Mouse (Mus musculus) bone marrow macrophage, adult 2 months (primary cell): ENCODE results near the gene Iqcb1.

Experiments
- CTCF ChIP-seq: IDR thresholded peaks from 2 replicates; pipeline ENCODE4 v1.5.1; 2012; ENCODE audit warnings: low read depth, mild to moderate bottlenecking, low read length, moderate library complexity
- POLR2A ChIP-seq: IDR thresholded peaks from 2 replicates; pipeline ENCODE4 v1.6.1; 2012; ENCODE audit warnings: mild to moderate bottlenecking, low read depth, low read length, borderline replicate concordance

DNA sequence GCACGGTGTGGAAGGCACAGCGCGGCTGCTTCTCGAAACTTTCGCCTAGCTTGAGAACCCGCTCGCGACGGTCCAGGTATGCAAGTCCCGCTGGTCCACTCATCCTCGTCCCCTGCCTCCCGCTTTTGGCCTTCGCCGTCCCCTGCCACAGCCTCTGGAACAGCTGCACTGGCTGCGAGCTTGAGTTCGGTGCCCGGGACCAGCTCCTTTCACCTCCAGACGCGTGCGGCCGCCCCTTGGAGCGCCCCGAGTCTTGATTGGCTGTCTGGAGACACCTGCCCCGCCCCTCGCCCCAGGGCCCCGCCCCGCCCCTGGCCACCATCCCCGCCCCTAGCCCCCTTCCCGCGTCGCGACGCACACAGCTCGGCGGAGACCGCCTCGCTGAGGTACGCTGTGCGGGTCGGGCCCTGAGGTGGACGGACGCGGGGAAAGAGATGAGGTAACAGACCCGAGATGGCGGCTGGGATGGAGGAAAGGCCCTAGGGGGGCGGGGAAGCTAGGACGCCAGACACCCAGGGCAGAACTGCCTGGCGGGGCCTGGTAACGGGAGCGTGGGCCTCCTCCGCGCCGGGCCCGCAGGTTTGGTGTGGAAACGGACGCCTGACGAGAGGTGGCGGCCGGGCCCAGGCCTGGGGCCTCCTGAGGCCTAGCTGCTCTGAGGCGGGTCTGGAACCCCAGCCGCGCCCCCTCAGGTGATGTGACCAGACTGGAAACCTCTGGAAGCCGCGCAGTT is at the start of gene Iqcb1:
- TF ChIP-seq CTCF (no peak), POLR2A (no peak)
